Mouse (Mus musculus): ENCODE data around the gene Gstt3. TPM values are rescaled to one million over a fixed set of nuclear protein-coding genes. Genes with fewer than 3 reads are reported as not detected.

The Gstt3 gene
- polyA plus RNA-seq, 1 experiment from 2014 or later = 34.2 TPM

DNA sequence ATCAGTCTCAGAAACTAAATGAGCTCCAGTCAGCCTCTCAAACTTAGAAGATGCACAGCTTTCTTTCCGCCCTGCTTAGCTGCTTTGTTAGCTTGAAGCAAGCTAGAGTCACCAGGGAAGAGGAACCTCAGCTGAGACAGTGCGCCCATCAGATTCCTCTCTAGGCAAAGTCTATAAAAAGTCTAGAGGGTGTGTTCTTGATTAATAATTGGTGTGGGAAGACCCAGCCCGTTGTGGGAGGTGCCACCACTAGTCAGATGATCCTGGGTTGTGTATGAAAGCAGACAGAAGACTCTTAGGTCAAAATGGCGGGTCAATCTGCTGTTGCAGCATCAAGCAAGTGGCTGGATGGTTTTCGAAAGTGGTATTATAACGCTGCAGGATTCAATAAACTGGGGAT lies 14.4 kb downstream of the Gstt3 start:
- ATAC-seq (ENCODE audit: low read depth) = no peak
- H3K4me2 ChIP-seq (ENCODE audit: low read depth, low read length) = no peak overlapping the region
- WGBS = 82% methylated on average over 6 of the region's 6 CpGs

DNA sequence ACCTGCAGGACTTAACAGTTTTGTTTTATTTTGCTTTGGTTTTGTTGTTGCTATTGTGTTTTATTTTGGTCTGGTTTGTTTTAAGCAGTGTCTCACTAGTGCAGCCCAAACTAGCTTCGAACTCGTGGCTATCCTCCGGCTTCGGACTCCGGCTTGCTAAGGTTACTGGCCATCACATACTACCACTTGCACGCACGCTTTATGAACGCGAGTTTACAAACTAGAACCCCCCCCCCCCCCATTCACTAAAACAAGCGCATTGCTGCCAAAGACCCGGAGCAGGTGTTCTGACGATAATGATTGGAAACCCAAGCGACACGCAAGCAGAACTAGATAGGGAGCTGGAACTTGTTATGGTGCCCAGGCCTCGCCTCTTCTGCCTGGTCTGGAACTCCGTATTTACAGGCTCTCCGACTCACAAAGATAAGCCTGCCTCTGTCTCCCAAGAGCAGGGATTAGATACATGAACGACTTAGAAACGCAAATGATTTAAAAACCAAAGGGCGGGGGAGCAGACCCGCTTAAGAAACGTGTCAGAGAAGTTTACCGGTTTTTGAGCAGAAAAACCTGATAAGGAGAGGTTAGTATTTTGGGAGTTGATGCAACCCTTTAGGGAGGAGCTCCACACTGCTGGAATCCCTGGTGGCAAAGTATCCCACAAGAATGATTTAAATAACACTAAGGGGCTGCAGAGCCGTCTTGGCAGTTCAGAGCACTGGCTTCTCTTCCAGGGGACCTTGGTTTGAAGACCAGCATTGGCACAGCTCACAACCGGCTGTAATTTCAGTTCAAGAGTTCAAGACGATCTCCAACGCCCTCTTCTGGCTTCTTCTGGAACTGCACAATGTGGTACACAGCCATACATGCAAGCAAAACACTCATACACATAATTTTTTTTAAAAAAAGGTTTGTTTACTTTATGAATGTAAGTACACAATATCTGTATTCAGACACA lies 16.4 kb downstream of the Gstt3 start:
- peak overlapping the region; percentile 97 for H3K4me3 ChIP-seq (ENCODE audit: low read length)
- H3K4me2 ChIP-seq (ENCODE audit: low read depth, low read length) = peak overlapping the region; percentile 61
- H3K9ac ChIP-seq (ENCODE audit: low read length) = peak overlapping the region; percentile 85
- H3K9me3 ChIP-seq (ENCODE audit: control insufficient read depth, low read length) = no peaks in the 10 kb centered on the region
- H3K27ac ChIP-seq (ENCODE audit: low read length) = peak overlapping the region; percentile 49
- peak; percentile 43 for ATAC-seq (ENCODE audit: low read depth)
- no peaks in the 10 kb centered on the region for H3K27me3 ChIP-seq (ENCODE audit: control insufficient read depth, insufficient read depth, low read depth, low read length)
- WGBS = under 1% methylated on average over 27 of the region's 27 CpGs
- H3K36me3 ChIP-seq (ENCODE audit: control insufficient read depth, insufficient read depth, low read length) = peaks cover 7% of the 10 kb centered on the region; the same call in 1 of the 2 replicates
- no peaks in the 10 kb centered on the region for H3K4me1 ChIP-seq (replicated peaks; ENCODE audit: control insufficient read depth, insufficient read depth, low read length)

More for the DNA sequence above, 14.4 kb downstream of the Gstt3 start:
- Histone ChIP-seq H3K4me1 (replicated peaks; ENCODE audit: control insufficient read depth, insufficient read depth, low read length) (no peaks in the 10 kb centered on the region), H3K36me3 (ENCODE audit: control insufficient read depth, insufficient read depth, low read length) (no peaks in the 10 kb centered on the region), H3K27me3 (ENCODE audit: control insufficient read depth, insufficient read depth, low read depth, low read length) (no peaks in the 10 kb centered on the region), H3K9me3 (ENCODE audit: control insufficient read depth, low read length) (no peaks in the 10 kb centered on the region), H3K4me3 (ENCODE audit: low read length) (no peak overlapping the region), H3K9ac (ENCODE audit: low read length) (no peak overlapping the region), H3K27ac (ENCODE audit: low read length) (no peak overlapping the region)

DNA sequence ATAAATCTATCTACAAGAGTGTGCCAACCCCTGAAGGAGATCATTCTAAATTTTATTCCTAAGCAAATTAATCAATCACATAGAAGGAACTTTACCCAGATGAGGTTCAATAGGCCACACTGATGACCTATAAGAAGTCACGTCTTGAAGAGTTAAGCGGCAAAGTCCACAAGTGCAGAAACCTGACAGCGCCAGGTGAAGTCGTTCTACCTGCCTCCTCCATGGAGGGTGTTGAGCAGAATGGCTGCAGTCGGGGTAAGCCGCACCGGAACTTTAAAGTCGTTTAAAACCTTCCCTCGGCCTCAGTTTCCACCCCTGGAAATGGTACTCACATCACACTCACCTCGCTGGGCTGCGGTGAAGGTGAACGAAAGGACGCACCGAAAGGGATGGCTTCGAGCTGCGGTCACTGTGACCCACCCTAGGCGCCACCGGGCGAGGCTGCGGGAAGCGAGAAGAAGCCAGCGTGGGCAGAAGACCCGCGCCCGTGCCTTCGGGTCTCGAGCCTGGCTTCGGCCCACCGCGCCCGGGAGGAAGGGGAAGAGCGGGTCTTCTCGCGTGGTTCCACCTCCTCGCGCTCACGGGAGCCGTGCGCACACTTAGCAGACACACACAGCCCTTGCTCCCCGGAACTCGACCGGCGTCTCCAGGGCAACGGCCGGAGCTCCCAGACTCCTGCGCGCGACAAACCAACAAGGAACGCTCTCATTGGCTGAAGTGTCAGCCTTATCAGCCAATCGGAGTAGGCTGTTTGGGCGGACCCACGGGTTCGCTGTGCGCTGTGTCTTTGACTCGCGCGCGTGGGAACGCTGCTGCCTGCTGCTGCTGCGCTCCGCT lies 17.3 kb downstream of the Gstt3 start, which contains the start of gene Cabin1:
Gene Cabin1, minus strand, starts transcription at position 660 of the 837 bp plus-strand sequence.
- Histone ChIP-seq H3K36me3 (ENCODE audit: control insufficient read depth, insufficient read depth, low read length) (peaks cover 7% of the 10 kb centered on the region; the same call in 1 of the 2 replicates), H3K27ac (ENCODE audit: low read length) (peak within 1 kb of the TSS; percentile 52), H3K9ac (ENCODE audit: low read length) (peak within 1 kb of the TSS; percentile 85), H3K9me3 (ENCODE audit: control insufficient read depth, low read length) (no peaks in the 10 kb centered on the region), H3K27me3 (ENCODE audit: control insufficient read depth, insufficient read depth, low read depth, low read length) (no peaks in the 10 kb centered on the region), H3K4me2 (ENCODE audit: low read depth, low read length) (peak within 1 kb of the TSS; percentile 89), H3K4me1 (replicated peaks; ENCODE audit: control insufficient read depth, insufficient read depth, low read length) (no peaks in the 10 kb centered on the region), H3K4me3 (ENCODE audit: low read length) (peak within 1 kb of the TSS; percentile 97)
- under 1% methylated on average over 55 of the region's 61 CpGs for WGBS
- ATAC-seq (ENCODE audit: low read depth) = peak; percentile 98

DNA sequence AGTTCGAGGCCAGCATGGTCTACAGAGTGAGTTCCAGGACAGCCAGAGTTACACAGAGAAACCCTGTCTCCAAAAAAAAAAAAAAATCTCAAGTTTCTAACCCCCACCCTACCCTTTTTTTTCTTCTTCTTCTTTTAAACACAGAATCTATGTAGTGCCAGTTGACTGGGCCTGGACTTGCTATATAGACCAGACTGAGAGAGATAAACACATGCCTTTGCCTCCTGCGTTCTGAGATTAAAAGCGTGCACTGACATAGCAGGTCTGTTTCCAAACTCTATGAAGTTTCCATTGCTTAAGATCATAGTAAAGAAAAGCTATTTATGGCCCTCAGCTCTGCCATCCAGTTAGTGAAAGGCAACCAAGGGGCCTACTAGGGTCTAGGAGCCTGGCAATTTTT lies 18.8 kb downstream of the Gstt3 start:
- H3K4me2 ChIP-seq (ENCODE audit: low read depth, low read length) = no peak overlapping the region
- ATAC-seq (ENCODE audit: low read depth) = no peak
- H3K9ac ChIP-seq (ENCODE audit: low read length) = no peak overlapping the region

DNA sequence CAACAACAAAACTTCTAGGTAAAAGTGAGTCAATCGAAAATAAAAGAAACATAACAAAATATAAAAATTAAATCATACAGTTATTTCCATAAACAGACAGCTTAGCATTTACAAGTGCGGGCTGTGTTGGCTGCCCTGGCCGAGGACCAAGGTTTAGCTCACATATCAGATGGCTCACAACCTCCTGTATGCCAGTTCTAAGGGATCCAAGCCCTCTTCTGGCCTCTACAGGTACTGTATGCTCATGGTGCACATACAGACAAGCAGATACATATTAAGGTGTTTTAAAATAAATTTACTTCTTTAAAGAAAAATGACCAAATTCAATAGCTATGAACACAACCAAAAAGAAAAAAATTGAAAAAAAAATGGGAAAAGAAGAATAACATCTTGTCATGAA lies 20.9 kb downstream of the Gstt3 start:
- no peak overlapping the region for H3K27ac ChIP-seq (ENCODE audit: low read length)
- WGBS = 94% methylated on average over 3 of the region's 3 CpGs
- no peak overlapping the region for H3K4me2 ChIP-seq (ENCODE audit: low read depth, low read length)
- peaks cover 10% of the 10 kb centered on the region; the same call in 1 of the 2 replicates for H3K36me3 ChIP-seq (ENCODE audit: control insufficient read depth, insufficient read depth, low read length)
- ATAC-seq (ENCODE audit: low read depth) = no peak
- H3K9me3 ChIP-seq (ENCODE audit: control insufficient read depth, low read length) = no peaks in the 10 kb centered on the region
- no peak overlapping the region for H3K9ac ChIP-seq (ENCODE audit: low read length)
- no peaks in the 10 kb centered on the region for H3K4me1 ChIP-seq (replicated peaks; ENCODE audit: control insufficient read depth, insufficient read depth, low read length)
- no peaks in the 10 kb centered on the region for H3K27me3 ChIP-seq (ENCODE audit: control insufficient read depth, insufficient read depth, low read depth, low read length)
- no peak overlapping the region for H3K4me3 ChIP-seq (ENCODE audit: low read length)

More for the DNA sequence above, 18.8 kb downstream of the Gstt3 start:
- no peak overlapping the region for H3K27ac ChIP-seq (ENCODE audit: low read length)
- WGBS = 87% methylated on average over 3 of the region's 3 CpGs
- H3K4me3 ChIP-seq (ENCODE audit: low read length) = no peak overlapping the region
- H3K36me3 ChIP-seq (ENCODE audit: control insufficient read depth, insufficient read depth, low read length) = peaks cover 10% of the 10 kb centered on the region; the same call in 1 of the 2 replicates
- no peaks in the 10 kb centered on the region for H3K27me3 ChIP-seq (ENCODE audit: control insufficient read depth, insufficient read depth, low read depth, low read length)
- no peaks in the 10 kb centered on the region for H3K9me3 ChIP-seq (ENCODE audit: control insufficient read depth, low read length)
- no peaks in the 10 kb centered on the region for H3K4me1 ChIP-seq (replicated peaks; ENCODE audit: control insufficient read depth, insufficient read depth, low read length)

DNA sequence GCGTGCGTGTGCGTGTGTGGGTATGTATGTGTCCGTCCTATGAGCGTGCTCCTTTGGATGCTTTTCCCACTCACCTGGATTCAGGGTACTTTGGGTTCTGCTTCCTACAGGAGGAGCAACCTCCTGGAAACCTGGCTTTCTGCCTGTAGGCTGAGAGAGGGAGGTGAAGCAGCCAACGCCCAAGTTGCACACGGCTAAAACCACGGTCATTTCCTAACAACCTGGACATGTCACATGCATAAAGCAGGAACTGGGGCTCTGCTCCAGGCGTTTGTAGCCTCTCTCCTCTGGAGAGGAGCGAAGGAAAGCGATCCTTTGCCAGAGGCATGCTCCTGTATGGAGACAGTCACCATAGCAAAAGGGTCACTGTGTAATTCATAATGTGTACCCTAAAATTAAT lies 24.5 kb downstream of the Gstt3 start:
- H3K9me3 ChIP-seq (ENCODE audit: control insufficient read depth, low read length) = no peaks in the 10 kb centered on the region
- no peak overlapping the region for H3K9ac ChIP-seq (ENCODE audit: low read length)
- no peaks in the 10 kb centered on the region for H3K4me1 ChIP-seq (replicated peaks; ENCODE audit: control insufficient read depth, insufficient read depth, low read length)
- peaks cover 29% of the 10 kb centered on the region for H3K36me3 ChIP-seq (ENCODE audit: control insufficient read depth, insufficient read depth, low read length)
- H3K27me3 ChIP-seq (ENCODE audit: control insufficient read depth, insufficient read depth, low read depth, low read length) = no peaks in the 10 kb centered on the region
- WGBS = 90% methylated on average over 11 of the region's 11 CpGs
- H3K27ac ChIP-seq (ENCODE audit: low read length) = no peak overlapping the region
- no peak for ATAC-seq (ENCODE audit: low read depth)
- no peak overlapping the region for H3K4me3 ChIP-seq (ENCODE audit: low read length)
- H3K4me2 ChIP-seq (ENCODE audit: low read depth, low read length) = no peak overlapping the region

DNA sequence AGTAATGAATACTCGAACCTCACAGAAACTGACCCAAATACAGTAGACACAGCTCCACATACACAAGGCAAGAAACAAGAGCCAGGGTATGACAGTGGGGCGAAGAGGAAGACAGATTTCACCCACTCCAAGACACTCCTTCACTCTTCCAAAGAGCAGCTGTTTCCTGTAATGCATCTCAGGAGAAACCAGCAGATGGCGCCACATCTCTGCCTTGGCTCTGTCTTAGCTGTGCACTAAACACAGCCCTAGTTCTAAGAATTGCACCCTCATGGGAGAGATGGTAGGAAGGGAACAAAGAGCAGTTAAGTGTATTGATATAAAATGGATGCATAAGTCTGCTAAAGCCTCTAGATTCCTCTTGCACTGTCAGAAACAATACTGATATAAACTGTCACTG lies 37.2 kb downstream of the Gstt3 start:
- peak; percentile 86 for ATAC-seq (ENCODE audit: low read depth)
- peaks cover 25% of the 10 kb centered on the region for H3K36me3 ChIP-seq (ENCODE audit: control insufficient read depth, insufficient read depth, low read length)
- H3K4me3 ChIP-seq (ENCODE audit: low read length) = no peak overlapping the region
- no peak overlapping the region for H3K27ac ChIP-seq (ENCODE audit: low read length)
- no peaks in the 10 kb centered on the region for H3K4me1 ChIP-seq (replicated peaks; ENCODE audit: control insufficient read depth, insufficient read depth, low read length)
- H3K9ac ChIP-seq (ENCODE audit: low read length) = no peak overlapping the region
- no peak overlapping the region for H3K4me2 ChIP-seq (ENCODE audit: low read depth, low read length)
- 39% methylated on average over 3 of the region's 3 CpGs for WGBS
- H3K9me3 ChIP-seq (ENCODE audit: control insufficient read depth, low read length) = no peaks in the 10 kb centered on the region
- H3K27me3 ChIP-seq (ENCODE audit: control insufficient read depth, insufficient read depth, low read depth, low read length) = no peaks in the 10 kb centered on the region

DNA sequence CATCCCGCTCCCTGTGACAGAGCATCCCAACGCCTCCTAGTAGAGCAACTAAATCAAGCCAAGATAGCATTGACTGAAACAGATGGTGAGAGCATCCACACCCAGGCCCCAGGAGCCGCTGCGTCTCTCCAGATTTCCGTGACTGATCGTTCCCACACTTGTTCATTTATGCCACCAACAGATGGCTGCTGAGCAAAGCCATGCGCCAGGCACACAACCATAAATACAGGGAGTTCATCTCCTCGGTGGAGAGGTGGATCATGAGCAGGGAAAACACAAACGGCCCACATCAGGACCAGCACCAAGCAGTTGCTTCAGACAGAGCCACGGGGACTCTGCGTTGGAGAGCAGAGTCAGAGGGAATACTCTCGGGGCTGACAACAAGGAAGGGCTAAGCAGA lies 37.8 kb downstream of the Gstt3 start:
- Histone ChIP-seq H3K27me3 (ENCODE audit: control insufficient read depth, insufficient read depth, low read depth, low read length) (no peaks in the 10 kb centered on the region), H3K27ac (ENCODE audit: low read length) (no peak overlapping the region), H3K36me3 (ENCODE audit: control insufficient read depth, insufficient read depth, low read length) (peaks cover 25% of the 10 kb centered on the region), H3K4me3 (ENCODE audit: low read length) (no peak overlapping the region), H3K4me2 (ENCODE audit: low read depth, low read length) (no peak overlapping the region), H3K4me1 (replicated peaks; ENCODE audit: control insufficient read depth, insufficient read depth, low read length) (no peaks in the 10 kb centered on the region), H3K9me3 (ENCODE audit: control insufficient read depth, low read length) (no peaks in the 10 kb centered on the region), H3K9ac (ENCODE audit: low read length) (no peak overlapping the region)
- no peak for ATAC-seq (ENCODE audit: low read depth)
- 91% methylated on average over 12 of the region's 12 CpGs for WGBS

DNA sequence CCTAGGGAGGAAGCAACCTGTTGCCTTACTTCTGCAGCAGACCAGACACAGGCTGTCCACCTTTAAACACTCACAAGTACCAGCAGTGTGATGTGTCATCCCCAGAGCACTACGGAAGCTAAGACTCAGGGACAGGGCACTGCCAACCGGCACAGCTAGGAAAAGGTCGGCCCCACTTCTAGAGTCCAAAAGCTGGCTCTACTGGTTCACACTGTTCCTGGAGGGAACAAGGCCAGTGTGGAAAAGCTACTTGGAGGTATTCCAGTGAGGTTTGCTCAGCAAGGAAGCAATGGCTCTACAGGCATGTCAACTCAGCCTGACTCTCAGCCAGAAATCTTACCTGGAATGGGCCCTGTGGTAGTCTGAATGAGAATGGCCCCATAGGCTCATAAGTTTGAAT lies 40.3 kb downstream of the Gstt3 start:
- Histone ChIP-seq H3K27me3 (ENCODE audit: control insufficient read depth, insufficient read depth, low read depth, low read length) (no peaks in the 10 kb centered on the region), H3K4me1 (replicated peaks; ENCODE audit: control insufficient read depth, insufficient read depth, low read length) (no peaks in the 10 kb centered on the region), H3K27ac (ENCODE audit: low read length) (no peak overlapping the region), H3K9ac (ENCODE audit: low read length) (no peak overlapping the region), H3K9me3 (ENCODE audit: control insufficient read depth, low read length) (no peaks in the 10 kb centered on the region), H3K36me3 (ENCODE audit: control insufficient read depth, insufficient read depth, low read length) (peaks cover 24% of the 10 kb centered on the region), H3K4me3 (ENCODE audit: low read length) (no peak overlapping the region), H3K4me2 (ENCODE audit: low read depth, low read length) (no peak overlapping the region)
- no peak for ATAC-seq (ENCODE audit: low read depth)
- WGBS = 96% methylated on average over 3 of the region's 3 CpGs
